Mouse (Mus musculus) spleen, adult 2 months (tissue): ENCODE measurements around the gene Sema3f.

Source experiments
- CTCF ChIP-seq: fragments of 200-500 bp; IDR thresholded peaks from 2 replicates; pipeline ENCODE4 v1.5.1; 2011; ENCODE audit warnings: mild to moderate bottlenecking, inconsistent platforms; ENCODE audit not compliant: insufficient read depth, insufficient read length, insufficient replicate concordance; ENCODE audit errors: extremely low read depth
- POLR2A ChIP-seq: fragments of 200-500 bp; IDR thresholded peaks from 2 replicates; pipeline ENCODE4 v1.6.1; 2011; ENCODE audit warnings: low read depth, low read length, inconsistent platforms

GRCm38 (mm10) chr9:107699376-107699980, 10.8 kb downstream of the Sema3f start:
- no peak for TF ChIP-seq CTCF
- TF ChIP-seq POLR2A, result no peak
